Mouse (Mus musculus): ENCODE data around the gene Gm11938. TPM values are rescaled to one million over a fixed set of nuclear protein-coding genes. Genes with fewer than 3 reads are reported as not detected.
"Not testable (repeated sequence)": the region's sequence is repeated elsewhere in the genome, so short reads cannot be mapped to it uniquely, and the experiment has no call there.

The Gm11938 gene
- polyA plus RNA-seq (2012; rRNA removed): 1.3 TPM in 1 of 2 replicates, not detected in the other

DNA sequence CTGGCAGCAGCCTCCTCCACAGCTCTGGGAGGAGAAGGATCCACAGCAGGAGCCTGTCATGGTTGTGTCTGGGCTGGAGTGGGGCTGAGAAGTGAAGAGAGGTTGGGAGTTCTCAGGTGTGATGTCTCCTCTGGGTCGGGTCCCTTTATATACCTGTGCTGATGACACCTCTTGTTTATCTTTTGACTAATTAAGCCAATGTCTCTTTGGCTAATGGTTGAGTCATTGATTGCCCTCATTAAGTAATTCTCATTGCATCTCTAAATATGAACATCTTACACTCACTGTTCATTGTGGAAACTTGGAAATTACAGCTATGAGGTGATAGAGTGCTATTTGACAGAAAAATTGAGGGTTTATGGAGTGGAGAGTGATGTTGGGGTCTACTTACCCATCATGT lies at the start of gene Gm11938:
Gene Gm11938 (minus strand): TSS at position 101 of the 400 bp plus-strand sequence.
- H3K4me1 ChIP-seq (ENCODE audit: control insufficient read depth, insufficient read depth, insufficient read length, low read length); H3K36me3 ChIP-seq (ENCODE audit: control insufficient read depth, insufficient read depth, low read length); H3K27me3 ChIP-seq (ENCODE audit: control insufficient read depth, insufficient read depth, low read length); H3K27ac ChIP-seq (ENCODE audit: insufficient read depth, low read depth, low read length); H3K4me3 ChIP-seq (ENCODE audit: low read depth, low read length): not testable (repeated sequence)
- WGBS: 28% methylated on average over 1 of the region's 1 CpGs

DNA sequence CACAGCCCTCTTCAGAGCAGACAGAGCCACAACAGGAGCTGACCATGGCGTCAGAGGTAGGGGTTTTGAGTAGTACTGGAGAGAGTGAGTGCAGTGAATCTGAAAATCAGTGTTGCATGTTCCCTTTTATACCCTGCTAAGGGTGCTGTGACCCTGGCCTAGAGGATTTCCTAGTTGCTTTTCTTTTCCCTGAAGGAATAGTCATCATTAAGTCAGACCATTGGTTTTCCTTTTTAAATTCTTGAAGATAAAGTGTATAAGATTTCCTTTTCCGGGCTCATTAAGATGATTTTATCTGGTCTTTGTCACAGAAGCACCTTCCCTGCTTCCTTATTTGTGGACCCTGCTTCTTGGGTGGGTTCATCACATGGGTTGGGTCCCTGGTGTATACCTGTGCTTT lies 47.0 kb upstream of the Gm11938 start, which contains the start of gene Gm11555:
Gene Gm11555 (minus strand): TSS at position 101 of the 400 bp plus-strand sequence.
- Histone ChIP-seq H3K36me3 (ENCODE audit: control insufficient read depth, insufficient read depth, low read length) (no peaks in the 10 kb centered on the region), H3K27ac (ENCODE audit: insufficient read depth, low read depth, low read length) (no peak within 1 kb of the TSS), H3K4me3 (ENCODE audit: low read depth, low read length) (no peak within 1 kb of the TSS), H3K27me3 (ENCODE audit: control insufficient read depth, insufficient read depth, low read length) (no peaks in the 10 kb centered on the region), H3K4me1 (ENCODE audit: control insufficient read depth, insufficient read depth, insufficient read length, low read length) (no peaks in the 10 kb centered on the region)
- TF ChIP-seq CTCF (IDR thresholded peaks at IDR 0.05; ENCODE audit: extremely low read depth, insufficient read length, insufficient replicate concordance, low read depth, low read length) (no peak), POLR2A (IDR thresholded peaks at IDR 0.05; ENCODE audit: low read depth, low read length) (no peak)
- WGBS: 80% methylated on average over 2 of the region's 2 CpGs

DNA sequence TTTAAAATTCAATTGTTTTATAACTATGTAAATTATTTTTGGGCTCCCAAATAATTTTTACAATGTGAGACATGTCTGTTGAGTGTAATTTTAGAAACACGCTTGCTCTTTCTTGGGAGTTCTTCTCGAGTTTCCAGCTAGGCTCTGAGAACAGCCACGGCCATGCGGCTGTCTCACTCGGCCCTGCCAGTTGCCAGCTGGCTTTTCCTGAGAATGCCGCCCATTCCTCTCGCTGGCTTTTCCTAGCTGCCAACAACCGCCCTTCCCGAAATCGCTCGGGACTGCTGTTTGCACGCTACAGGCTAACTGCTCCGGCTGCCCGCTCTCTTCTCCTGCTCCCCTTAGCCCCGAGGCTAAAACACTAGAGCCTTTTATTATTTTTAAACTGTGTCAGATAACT lies 43.3 kb upstream of the Gm11938 start:
- H3K4me3 ChIP-seq (ENCODE audit: low read depth, low read length): no peak overlapping the region
- 86% methylated on average over 15 of the region's 15 CpGs for WGBS
- no peaks in the 10 kb centered on the region for H3K27me3 ChIP-seq (ENCODE audit: control insufficient read depth, insufficient read depth, low read length)
- H3K27ac ChIP-seq (ENCODE audit: insufficient read depth, low read depth, low read length): no peak overlapping the region
- no peaks in the 10 kb centered on the region for H3K4me1 ChIP-seq (ENCODE audit: control insufficient read depth, insufficient read depth, insufficient read length, low read length)
- no peaks in the 10 kb centered on the region for H3K36me3 ChIP-seq (ENCODE audit: control insufficient read depth, insufficient read depth, low read length)
- no peak for TF ChIP-seq CTCF (IDR thresholded peaks at IDR 0.05; ENCODE audit: extremely low read depth, insufficient read length, insufficient replicate concordance, low read depth, low read length)
- TF ChIP-seq POLR2A (IDR thresholded peaks at IDR 0.05; ENCODE audit: low read depth, low read length): no peak

DNA sequence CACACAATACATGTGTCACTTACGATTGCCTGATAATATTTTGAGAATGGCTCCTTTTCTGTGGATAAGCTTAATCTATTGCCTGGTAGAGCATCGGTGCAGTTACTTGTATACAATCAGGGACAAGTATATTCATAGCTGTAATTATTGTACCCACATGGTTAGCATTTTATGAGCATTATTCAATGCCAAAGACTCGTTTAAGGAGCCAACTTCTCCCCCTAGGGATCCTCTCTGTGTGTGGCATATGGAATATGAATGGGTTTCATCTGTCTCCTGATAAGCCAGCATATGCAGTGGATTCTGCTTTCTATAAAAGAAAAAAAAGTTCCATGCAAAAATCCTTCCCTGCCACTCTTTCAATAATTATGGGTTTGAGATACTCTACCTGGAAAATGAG lies 41.2 kb upstream of the Gm11938 start:
- Histone ChIP-seq H3K4me3 (ENCODE audit: low read depth, low read length) (no peak overlapping the region), H3K27me3 (ENCODE audit: control insufficient read depth, insufficient read depth, low read length) (no peaks in the 10 kb centered on the region), H3K4me1 (ENCODE audit: control insufficient read depth, insufficient read depth, insufficient read length, low read length) (no peaks in the 10 kb centered on the region), H3K27ac (ENCODE audit: insufficient read depth, low read depth, low read length) (no peak overlapping the region), H3K36me3 (ENCODE audit: control insufficient read depth, insufficient read depth, low read length) (no peaks in the 10 kb centered on the region)
- TF ChIP-seq CTCF (IDR thresholded peaks at IDR 0.05; ENCODE audit: extremely low read depth, insufficient read length, insufficient replicate concordance, low read depth, low read length) (no peak), POLR2A (IDR thresholded peaks at IDR 0.05; ENCODE audit: low read depth, low read length) (no peak)
- 58% methylated on average over 3 of the region's 3 CpGs for WGBS

DNA sequence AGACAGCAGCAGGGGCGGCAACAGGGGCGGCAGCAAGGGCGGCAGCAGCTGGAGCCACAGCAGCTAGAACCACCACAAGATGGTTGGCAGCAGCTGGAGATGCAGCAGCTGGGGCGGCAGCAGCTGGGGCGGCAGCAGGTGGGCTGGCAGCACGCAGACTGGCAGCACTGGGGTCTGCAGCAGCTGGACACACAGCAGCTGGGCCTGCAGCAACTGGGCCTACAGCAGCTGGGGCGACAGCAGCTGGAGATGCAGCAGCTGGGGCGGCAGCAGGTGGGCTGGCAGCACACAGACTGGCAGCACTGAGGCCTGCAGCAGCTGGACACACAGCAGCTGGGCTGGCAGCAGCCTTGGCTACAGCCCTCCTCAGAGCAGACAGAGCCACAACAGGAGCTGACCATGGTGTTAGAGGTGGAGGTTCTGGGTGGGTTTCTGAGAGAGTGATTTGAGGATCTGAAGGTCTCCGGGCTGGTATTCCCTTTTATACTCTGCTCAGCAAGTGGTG lies 40.6 kb upstream of the Gm11938 start, which contains the start of gene Krtap4-7:
Gene Krtap4-7 (minus strand): TSS at position 455 of the 505 bp plus-strand sequence.
- 81% methylated on average over 9 of the region's 9 CpGs for WGBS
- not testable (repeated sequence) for H3K4me1 ChIP-seq (ENCODE audit: control insufficient read depth, insufficient read depth, insufficient read length, low read length); H3K4me3 ChIP-seq (ENCODE audit: low read depth, low read length); H3K27ac ChIP-seq (ENCODE audit: insufficient read depth, low read depth, low read length); H3K36me3 ChIP-seq (ENCODE audit: control insufficient read depth, insufficient read depth, low read length); H3K27me3 ChIP-seq (ENCODE audit: control insufficient read depth, insufficient read depth, low read length)

DNA sequence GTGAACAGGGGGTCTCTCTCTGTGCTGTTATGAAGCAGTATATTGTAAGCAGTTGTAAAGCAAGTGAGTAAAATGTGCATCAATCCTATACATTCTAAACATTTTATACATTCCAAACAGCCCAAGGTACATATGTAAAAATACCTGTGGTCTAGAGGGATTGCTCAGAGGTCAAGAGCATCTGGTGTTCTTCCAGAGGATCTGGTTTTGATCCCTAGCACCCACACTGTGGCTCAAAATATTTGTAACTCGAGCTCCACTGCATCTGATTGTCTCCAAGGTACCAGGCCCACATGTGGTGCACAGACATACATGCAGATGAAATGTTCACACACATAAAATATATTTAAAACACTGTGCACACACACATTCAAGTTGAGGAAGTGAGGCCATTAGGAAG lies 37.8 kb upstream of the Gm11938 start:
- Histone ChIP-seq H3K4me3 (ENCODE audit: low read depth, low read length) (no peak overlapping the region), H3K36me3 (ENCODE audit: control insufficient read depth, insufficient read depth, low read length) (no peaks in the 10 kb centered on the region), H3K27me3 (ENCODE audit: control insufficient read depth, insufficient read depth, low read length) (no peaks in the 10 kb centered on the region), H3K4me1 (ENCODE audit: control insufficient read depth, insufficient read depth, insufficient read length, low read length) (no peaks in the 10 kb centered on the region), H3K27ac (ENCODE audit: insufficient read depth, low read depth, low read length) (no peak overlapping the region)
- WGBS: 21% methylated on average over 1 of the region's 1 CpGs
- no peak for TF ChIP-seq CTCF (IDR thresholded peaks at IDR 0.05; ENCODE audit: extremely low read depth, insufficient read length, insufficient replicate concordance, low read depth, low read length)

DNA sequence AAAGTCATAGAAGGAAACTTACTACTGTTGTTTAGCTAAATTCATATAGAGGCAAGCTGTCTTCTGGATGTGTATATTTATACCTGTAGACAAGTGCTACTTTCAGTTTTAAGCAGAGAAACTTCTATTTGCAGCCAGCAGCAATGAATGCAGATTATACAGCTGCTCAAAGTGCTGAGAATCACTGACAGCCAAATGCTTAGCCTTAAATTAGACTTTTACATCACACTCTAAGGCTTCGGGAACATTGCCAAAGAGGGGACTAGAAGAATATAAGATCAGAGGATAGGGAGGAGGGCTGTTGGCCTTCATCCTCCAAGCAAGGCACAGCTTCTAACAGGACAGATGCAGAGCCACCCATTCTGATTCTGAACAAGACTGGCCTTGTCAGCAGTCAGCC lies 34.0 kb upstream of the Gm11938 start:
- Histone ChIP-seq H3K36me3 (ENCODE audit: control insufficient read depth, insufficient read depth, low read length) (no peaks in the 10 kb centered on the region), H3K4me3 (ENCODE audit: low read depth, low read length) (no peak overlapping the region), H3K27ac (ENCODE audit: insufficient read depth, low read depth, low read length) (no peak overlapping the region), H3K4me1 (ENCODE audit: control insufficient read depth, insufficient read depth, insufficient read length, low read length) (no peaks in the 10 kb centered on the region), H3K27me3 (ENCODE audit: control insufficient read depth, insufficient read depth, low read length) (no peaks in the 10 kb centered on the region)
- 67% methylated on average over 1 of the region's 1 CpGs for WGBS
- no peak for TF ChIP-seq CTCF (IDR thresholded peaks at IDR 0.05; ENCODE audit: extremely low read depth, insufficient read length, insufficient replicate concordance, low read depth, low read length)
- no peak for TF ChIP-seq POLR2A (IDR thresholded peaks at IDR 0.05; ENCODE audit: low read depth, low read length)

DNA sequence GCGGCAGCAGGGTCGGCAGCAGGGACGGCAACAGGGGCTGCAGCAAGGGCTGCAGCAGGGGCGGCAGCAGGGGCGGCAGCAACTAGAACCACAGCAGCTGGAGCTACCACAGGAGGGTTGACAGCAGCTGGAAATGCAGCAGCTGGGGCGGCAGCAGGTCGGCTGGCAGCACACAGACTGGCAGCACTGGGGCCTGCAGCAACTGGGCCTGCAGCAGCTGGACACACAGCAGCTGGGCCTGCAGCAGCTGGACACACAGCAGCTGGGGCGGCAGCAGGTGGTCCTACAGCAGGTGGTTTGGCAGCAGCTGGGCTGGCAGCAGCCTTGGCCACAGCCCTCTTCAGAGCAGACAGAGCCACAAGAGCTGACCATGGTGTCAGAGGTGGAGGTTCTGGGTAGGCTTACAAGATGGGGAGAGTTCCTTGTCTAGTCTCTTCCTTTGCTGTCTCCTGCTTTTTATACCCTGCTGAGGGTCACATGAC lies 31.6 kb upstream of the Gm11938 start, which contains the start of gene Krtap4-2:
Gene Krtap4-2 (minus strand): TSS at position 432 of the 482 bp plus-strand sequence.
- WGBS: 52% methylated on average over 8 of the region's 8 CpGs
- no peak within 1 kb of the TSS for H3K27ac ChIP-seq (ENCODE audit: insufficient read depth, low read depth, low read length)
- H3K4me3 ChIP-seq (ENCODE audit: low read depth, low read length): no peak within 1 kb of the TSS
- no peaks in the 10 kb centered on the region for H3K4me1 ChIP-seq (ENCODE audit: control insufficient read depth, insufficient read depth, insufficient read length, low read length)
- no peak for TF ChIP-seq CTCF (IDR thresholded peaks at IDR 0.05; ENCODE audit: extremely low read depth, insufficient read length, insufficient replicate concordance, low read depth, low read length)
- no peak for TF ChIP-seq POLR2A (IDR thresholded peaks at IDR 0.05; ENCODE audit: low read depth, low read length)
- no peaks in the 10 kb centered on the region for H3K36me3 ChIP-seq (ENCODE audit: control insufficient read depth, insufficient read depth, low read length)
- no peaks in the 10 kb centered on the region for H3K27me3 ChIP-seq (ENCODE audit: control insufficient read depth, insufficient read depth, low read length)
